Mouse (Mus musculus): ENCODE measurements at regions not wholly inside any gene's neighbourhood (a gene's known extent, or its start where the extent isn't known, plus 50 kb on each side); places are given as distances from the start of the nearest gene placed in this dataset.

- 0 out of 2 replicates have a peak overlapping the region, but pooled peaks have one; percentile 9 for H3K9ac ChIP-seq
- H3K4me2 ChIP-seq (replicated peaks): no peak overlapping the region
- no peak for DNase-seq (ENCODE audit: low spot score)
- H3K27me3 ChIP-seq (ENCODE audit: control insufficient read depth, insufficient read depth, low read length): no peaks in the 10 kb centered on the region
- WGBS: 65% methylated on average over 7 of the region's 7 CpGs
- no peaks in the 10 kb centered on the region for H3K4me1 ChIP-seq (replicated peaks; ENCODE audit: control insufficient read depth, insufficient read depth, low read length)
- ATAC-seq (ENCODE audit: low FRiP score): no peak
- H3K36me3 ChIP-seq (replicated peaks; ENCODE audit: control insufficient read depth, insufficient read depth): no peaks in the 10 kb centered on the region
- H3K4me3 ChIP-seq (replicated peaks; ENCODE audit: low read length): no peak overlapping the region
- H3K9me3 ChIP-seq (ENCODE audit: control insufficient read depth, low read length): no peaks in the 10 kb centered on the region
- H3K27ac ChIP-seq: no peak overlapping the region; the same call in 1 of the 2 replicates
Observed at GRCm38 (mm10) chr14:105518706-105519105, 260.3 kb downstream of the Ndfip2 start.

- H3K36me3 ChIP-seq (replicated peaks; ENCODE audit: control insufficient read depth, insufficient read depth): no peaks in the 10 kb centered on the region
- H3K4me3 ChIP-seq (replicated peaks; ENCODE audit: low read length): no peak overlapping the region
- H3K9me3 ChIP-seq (ENCODE audit: control insufficient read depth, low read length): no peaks in the 10 kb centered on the region
- no peak overlapping the region for H3K4me2 ChIP-seq (replicated peaks)
- no peaks in the 10 kb centered on the region for H3K4me1 ChIP-seq (replicated peaks; ENCODE audit: control insufficient read depth, insufficient read depth, low read length)
- DNase-seq (ENCODE audit: low spot score) (no peak), ATAC-seq (ENCODE audit: low FRiP score) (no peak)
- no peak overlapping the region for H3K27ac ChIP-seq
- H3K27me3 ChIP-seq (ENCODE audit: control insufficient read depth, insufficient read depth, low read length): no peaks in the 10 kb centered on the region
- WGBS: 76% methylated on average over 9 of the region's 9 CpGs
- no peak overlapping the region for H3K9ac ChIP-seq
Observed at GRCm38 (mm10) chr14:105514413-105514812, 256.0 kb downstream of the Ndfip2 start.

- WGBS: 60% methylated on average over 12 of the region's 12 CpGs
- no peaks in the 10 kb centered on the region for H3K36me3 ChIP-seq (replicated peaks; ENCODE audit: control insufficient read depth, insufficient read depth)
- H3K9ac ChIP-seq: no peak overlapping the region
- no peaks in the 10 kb centered on the region for H3K9me3 ChIP-seq (ENCODE audit: control insufficient read depth, low read length)
- H3K4me2 ChIP-seq (replicated peaks): no peak overlapping the region
- ATAC-seq (ENCODE audit: low FRiP score): peak; percentile 87
- H3K4me3 ChIP-seq (replicated peaks; ENCODE audit: low read length): no peak overlapping the region
- H3K27ac ChIP-seq: peak overlapping the region; percentile 74; the same call in 1 of the 2 replicates
- DNase-seq (ENCODE audit: low spot score): peak; percentile 46
- H3K4me1 ChIP-seq (replicated peaks; ENCODE audit: control insufficient read depth, insufficient read depth, low read length): no peaks in the 10 kb centered on the region
- H3K27me3 ChIP-seq (ENCODE audit: control insufficient read depth, insufficient read depth, low read length): no peaks in the 10 kb centered on the region
Observed at GRCm38 (mm10) chr14:105512914-105513677, 254.7 kb downstream of the Ndfip2 start.

GRCm38 (mm10) chr14:105511826-105512225 is 253.5 kb downstream of the Ndfip2 start:
- DNase-seq (ENCODE audit: low spot score): no peak
- Histone ChIP-seq H3K36me3 (replicated peaks; ENCODE audit: control insufficient read depth, insufficient read depth) (no peaks in the 10 kb centered on the region), H3K4me1 (replicated peaks; ENCODE audit: control insufficient read depth, insufficient read depth, low read length) (no peaks in the 10 kb centered on the region), H3K9me3 (ENCODE audit: control insufficient read depth, low read length) (no peaks in the 10 kb centered on the region), H3K9ac (no peak overlapping the region), H3K4me2 (replicated peaks) (no peak overlapping the region), H3K4me3 (replicated peaks; ENCODE audit: low read length) (no peak overlapping the region), H3K27me3 (ENCODE audit: control insufficient read depth, insufficient read depth, low read length) (no peaks in the 10 kb centered on the region), H3K27ac (peak overlapping the region; percentile 14; the same call in 1 of the 2 replicates)
- WGBS: 90% methylated on average over 4 of the region's 4 CpGs
- no peak for ATAC-seq (ENCODE audit: low FRiP score)

GRCm38 (mm10) chr14:105511135-105511534 is 252.8 kb downstream of the Ndfip2 start:
- ATAC-seq (ENCODE audit: low FRiP score): no peak
- no peak overlapping the region for H3K4me3 ChIP-seq (replicated peaks; ENCODE audit: low read length)
- H3K27me3 ChIP-seq (ENCODE audit: control insufficient read depth, insufficient read depth, low read length): no peaks in the 10 kb centered on the region
- H3K27ac ChIP-seq: no peak overlapping the region
- no peak overlapping the region for H3K4me2 ChIP-seq (replicated peaks)
- no peaks in the 10 kb centered on the region for H3K36me3 ChIP-seq (replicated peaks; ENCODE audit: control insufficient read depth, insufficient read depth)
- WGBS: 94% methylated on average over 3 of the region's 3 CpGs
- no peak overlapping the region for H3K9ac ChIP-seq
- DNase-seq (ENCODE audit: low spot score): no peak
- no peaks in the 10 kb centered on the region for H3K9me3 ChIP-seq (ENCODE audit: control insufficient read depth, low read length)
- H3K4me1 ChIP-seq (replicated peaks; ENCODE audit: control insufficient read depth, insufficient read depth, low read length): no peaks in the 10 kb centered on the region

GRCm38 (mm10) chr14:105505261-105505660 is 246.9 kb downstream of the Ndfip2 start:
- 86% methylated on average over 4 of the region's 4 CpGs for WGBS
- H3K9ac ChIP-seq: no peak overlapping the region
- no peak overlapping the region for H3K4me2 ChIP-seq (replicated peaks)
- DNase-seq (ENCODE audit: low spot score) (no peak), ATAC-seq (ENCODE audit: low FRiP score) (no peak)
- H3K4me1 ChIP-seq (replicated peaks; ENCODE audit: control insufficient read depth, insufficient read depth, low read length): peaks cover 24% of the 10 kb centered on the region
- no peaks in the 10 kb centered on the region for H3K9me3 ChIP-seq (ENCODE audit: control insufficient read depth, low read length)
- no peak overlapping the region for H3K4me3 ChIP-seq (replicated peaks; ENCODE audit: low read length)
- H3K27ac ChIP-seq: no peak overlapping the region
- H3K36me3 ChIP-seq (replicated peaks; ENCODE audit: control insufficient read depth, insufficient read depth): no peaks in the 10 kb centered on the region
- H3K27me3 ChIP-seq (ENCODE audit: control insufficient read depth, insufficient read depth, low read length): no peaks in the 10 kb centered on the region

GRCm38 (mm10) chr14:105504376-105504775 is 246.0 kb downstream of the Ndfip2 start:
- Histone ChIP-seq H3K9me3 (ENCODE audit: control insufficient read depth, low read length) (no peaks in the 10 kb centered on the region), H3K9ac (no peak overlapping the region), H3K36me3 (replicated peaks; ENCODE audit: control insufficient read depth, insufficient read depth) (no peaks in the 10 kb centered on the region), H3K27me3 (ENCODE audit: control insufficient read depth, insufficient read depth, low read length) (no peaks in the 10 kb centered on the region), H3K4me1 (replicated peaks; ENCODE audit: control insufficient read depth, insufficient read depth, low read length) (peaks cover 29% of the 10 kb centered on the region), H3K4me2 (replicated peaks) (no peak overlapping the region), H3K27ac (no peak overlapping the region), H3K4me3 (replicated peaks; ENCODE audit: low read length) (no peak overlapping the region)
- DNase-seq (ENCODE audit: low spot score) (no peak), ATAC-seq (ENCODE audit: low FRiP score) (no peak)
- WGBS: 90% methylated on average over 3 of the region's 3 CpGs

GRCm38 (mm10) chr14:105503806-105504205 is 245.4 kb downstream of the Ndfip2 start:
- 84% methylated on average over 5 of the region's 5 CpGs for WGBS
- H3K4me3 ChIP-seq (replicated peaks; ENCODE audit: low read length): no peak overlapping the region
- H3K36me3 ChIP-seq (replicated peaks; ENCODE audit: control insufficient read depth, insufficient read depth): no peaks in the 10 kb centered on the region
- ATAC-seq (ENCODE audit: low FRiP score) (no peak), DNase-seq (ENCODE audit: low spot score) (no peak)
- H3K27ac ChIP-seq: no peak overlapping the region
- no peak overlapping the region for H3K4me2 ChIP-seq (replicated peaks)
- H3K9ac ChIP-seq: no peak overlapping the region
- no peaks in the 10 kb centered on the region for H3K9me3 ChIP-seq (ENCODE audit: control insufficient read depth, low read length)
- H3K27me3 ChIP-seq (ENCODE audit: control insufficient read depth, insufficient read depth, low read length): no peaks in the 10 kb centered on the region
- peaks cover 34% of the 10 kb centered on the region for H3K4me1 ChIP-seq (replicated peaks; ENCODE audit: control insufficient read depth, insufficient read depth, low read length)

GRCm38 (mm10) chr14:105502633-105502975 is 244.2 kb downstream of the Ndfip2 start:
- 10% methylated on average over 11 of the region's 11 CpGs for WGBS
- peak overlapping the region; percentile 46 for H3K4me2 ChIP-seq (replicated peaks)
- no peak for ATAC-seq (ENCODE audit: low FRiP score)

More at GRCm38 (mm10) chr14:105502633-105502975, 244.2 kb downstream of the Ndfip2 start:
- Histone ChIP-seq H3K27me3 (ENCODE audit: control insufficient read depth, insufficient read depth, low read length) (no peaks in the 10 kb centered on the region), H3K36me3 (replicated peaks; ENCODE audit: control insufficient read depth, insufficient read depth) (no peaks in the 10 kb centered on the region), H3K27ac (no peak overlapping the region), H3K4me1 (replicated peaks; ENCODE audit: control insufficient read depth, insufficient read depth, low read length) (peaks cover 42% of the 10 kb centered on the region), H3K9me3 (ENCODE audit: control insufficient read depth, low read length) (no peaks in the 10 kb centered on the region), H3K9ac (no peak overlapping the region), H3K4me3 (replicated peaks; ENCODE audit: low read length) (no peak overlapping the region)
- DNase-seq (ENCODE audit: low spot score): no peak

Data from hindbrain, embryonic 14.5 days (tissue).